Mouse (Mus musculus) ES-Bruce4 (cell line): ENCODE measurements around the gene Zmynd11. TPM values are rescaled to one million over a fixed set of nuclear protein-coding genes. Genes with fewer than 3 reads are reported as not detected.

Experiments used
- H3K27ac ChIP-seq: 2 replicates; pipeline ENCODE4 v1.5.1; 2012; ENCODE audit warnings: low read length, inconsistent platforms; ENCODE audit not compliant: insufficient read depth
- H3K27me3 ChIP-seq: 2 replicates; pipeline ENCODE4 v1.6.1; 2012; ENCODE audit warnings: mild to moderate bottlenecking, low read length, inconsistent platforms; ENCODE audit not compliant: control insufficient read depth, poor library complexity, insufficient read depth, severe bottlenecking
- H3K36me3 ChIP-seq: 2 replicates; pipeline ENCODE4 v1.6.1; 2012; ENCODE audit warnings: inconsistent platforms, mild to moderate bottlenecking, low read length, moderate library complexity; ENCODE audit not compliant: control insufficient read depth, poor library complexity, insufficient read depth, severe bottlenecking
- H3K4me1 ChIP-seq: one replicate; pipeline ENCODE4 v1.8.1; 2011; ENCODE audit warnings: low read length; ENCODE audit not compliant: control insufficient read depth, insufficient read depth
- H3K4me3 ChIP-seq: 2 replicates; pipeline ENCODE4 v1.5.1; 2011; ENCODE audit warnings: low read depth, mild to moderate bottlenecking, low read length
- H3K9ac ChIP-seq: 2 replicates; pipeline ENCODE4 v1.6.1; 2012; ENCODE audit warnings: low read depth, mild to moderate bottlenecking, inconsistent platforms; ENCODE audit not compliant: poor library complexity, severe bottlenecking
- H3K9me3 ChIP-seq: replicated peaks from 2 replicates; pipeline ENCODE4 v1.6.1; 2012; ENCODE audit warnings: mild to moderate bottlenecking, low read length, inconsistent platforms; ENCODE audit not compliant: control insufficient read depth, poor library complexity, insufficient read depth, severe bottlenecking
- CTCF ChIP-seq: IDR thresholded peaks from one replicate; pipeline ENCODE4 v1.8.1; 2011; ENCODE audit warnings: low read depth, low read length
- EP300 ChIP-seq: IDR thresholded peaks from 2 replicates; pipeline ENCODE4 v1.6.1; 2011; ENCODE audit warnings: low read depth, low read length; ENCODE audit not compliant: insufficient read depth
- POLR2A ChIP-seq: IDR thresholded peaks from one replicate; pipeline ENCODE4 v1.8.1; 2011; ENCODE audit warnings: low read length; ENCODE audit not compliant: insufficient read depth
- polyA plus RNA-seq: library from polyadenylated mRNA; stranded (reverse); fragments of >200 nt; gene quantifications from 2 replicates; pipeline ENCODE4 v1.2.4, GENCODE M21; 2011; ENCODE audit warnings: low read depth; ENCODE audit not compliant: missing spikeins, insufficient read depth, insufficient read length

Zmynd11 gene
- polyA plus RNA-seq, 1 experiment, result 48.3 TPM

GRCm38 (mm10) chr13:9692876-9693275 is 72.3 kb downstream of the Zmynd11 start:
- Histone ChIP-seq H3K27ac (no peak overlapping the region), H3K4me1 (no peaks in the 10 kb centered on the region), H3K27me3 (no peaks in the 10 kb centered on the region), H3K9me3 (no peaks in the 10 kb centered on the region), H3K4me3 (no peak overlapping the region), H3K9ac (no peak overlapping the region), H3K36me3 (no peaks in the 10 kb centered on the region)
- no peak for TF ChIP-seq POLR2A
- no peak for TF ChIP-seq EP300
- TF ChIP-seq CTCF, result no peak

GRCm38 (mm10) chr13:9689366-9689765 is 75.8 kb downstream of the Zmynd11 start:
- Histone ChIP-seq H3K9me3 (no peaks in the 10 kb centered on the region), H3K4me1 (no peaks in the 10 kb centered on the region), H3K27me3 (no peaks in the 10 kb centered on the region), H3K4me3 (no peak overlapping the region), H3K27ac (no peak overlapping the region), H3K9ac (no peak overlapping the region), H3K36me3 (no peaks in the 10 kb centered on the region)
- TF ChIP-seq CTCF, result no peak
- TF ChIP-seq POLR2A, result no peak
- TF ChIP-seq EP300, result no peak

- no peak for TF ChIP-seq EP300
- TF ChIP-seq CTCF, result no peak
- no peak for TF ChIP-seq POLR2A
- H3K9me3 ChIP-seq, result no peaks in the 10 kb centered on the region
- no peaks in the 10 kb centered on the region for H3K27me3 ChIP-seq
Measured at GRCm38 (mm10) chr13:9686765-9687164, 78.4 kb downstream of the Zmynd11 start.

GRCm38 (mm10) chr13:9686261-9686660 is 78.9 kb downstream of the Zmynd11 start:
- Histone ChIP-seq H3K9me3 (no peaks in the 10 kb centered on the region), H3K9ac (no peak overlapping the region), H3K27ac (no peak overlapping the region), H3K36me3 (no peaks in the 10 kb centered on the region), H3K4me3 (no peak overlapping the region), H3K4me1 (no peaks in the 10 kb centered on the region), H3K27me3 (no peaks in the 10 kb centered on the region)
- TF ChIP-seq EP300, result no peak

More at GRCm38 (mm10) chr13:9686765-9687164, 78.4 kb downstream of the Zmynd11 start:
- no peaks in the 10 kb centered on the region for H3K4me1 ChIP-seq
- no peak overlapping the region for H3K27ac ChIP-seq
- H3K36me3 ChIP-seq, result no peaks in the 10 kb centered on the region
- no peak overlapping the region for H3K4me3 ChIP-seq
- H3K9ac ChIP-seq, result no peak overlapping the region

GRCm38 (mm10) chr13:9684153-9684923 is 80.8 kb downstream of the Zmynd11 start:
- no peak overlapping the region for H3K9ac ChIP-seq
- TF ChIP-seq EP300, result no peak
- TF ChIP-seq CTCF, result no peak
- TF ChIP-seq POLR2A, result no peak
- H3K27ac ChIP-seq, result no peak overlapping the region
- no peaks in the 10 kb centered on the region for H3K27me3 ChIP-seq
- H3K9me3 ChIP-seq, result no peaks in the 10 kb centered on the region
- H3K4me3 ChIP-seq, result no peak overlapping the region
- no peaks in the 10 kb centered on the region for H3K4me1 ChIP-seq
- no peaks in the 10 kb centered on the region for H3K36me3 ChIP-seq

- Histone ChIP-seq H3K27me3 (no peaks in the 10 kb centered on the region), H3K36me3 (no peaks in the 10 kb centered on the region)
- TF ChIP-seq EP300 (no peak), CTCF (no peak), POLR2A (no peak)
Measured at GRCm38 (mm10) chr13:9683280-9683679, 81.8 kb downstream of the Zmynd11 start.

More at GRCm38 (mm10) chr13:9683280-9683679, 81.8 kb downstream of the Zmynd11 start:
- Histone ChIP-seq H3K4me3 (no peak overlapping the region), H3K9ac (no peak overlapping the region), H3K4me1 (no peaks in the 10 kb centered on the region), H3K9me3 (no peaks in the 10 kb centered on the region), H3K27ac (no peak overlapping the region)
